Mouse (Mus musculus) cerebellum, postnatal 36 days (tissue): ENCODE results near the gene Lrriq4.

Source experiments
- DNase-seq, 2 experiments: peaks; one replicate each; pipeline ENCODE4 v3.0.0; 2021 to 2022; ENCODE audit warnings: mixed read lengths in 2 of 2

The Lrriq4 gene

DNA sequence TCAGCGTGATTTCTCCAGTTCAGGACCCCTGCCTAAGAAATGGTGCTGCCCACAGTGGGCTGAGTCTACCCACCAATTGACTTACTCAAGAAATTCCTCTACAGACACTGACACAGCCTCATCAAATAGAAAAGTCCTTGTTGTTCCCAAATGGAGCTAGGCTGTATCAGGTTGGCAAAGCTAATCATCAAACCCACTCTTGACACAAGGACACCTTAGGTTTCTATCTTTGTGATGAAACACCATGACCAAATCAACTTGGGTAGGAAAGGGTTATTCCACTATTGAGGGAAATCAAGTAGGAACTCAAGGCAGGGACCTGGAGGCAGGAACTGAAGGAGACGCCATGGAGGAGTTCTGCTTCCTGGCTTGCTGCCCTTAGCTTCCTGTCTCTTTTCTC lies at the start of gene Lrriq4:
Lrriq4 (plus strand) TSS at position 301 of the 400 bp plus-strand sequence.
- DNase-seq, result no peak

DNA sequence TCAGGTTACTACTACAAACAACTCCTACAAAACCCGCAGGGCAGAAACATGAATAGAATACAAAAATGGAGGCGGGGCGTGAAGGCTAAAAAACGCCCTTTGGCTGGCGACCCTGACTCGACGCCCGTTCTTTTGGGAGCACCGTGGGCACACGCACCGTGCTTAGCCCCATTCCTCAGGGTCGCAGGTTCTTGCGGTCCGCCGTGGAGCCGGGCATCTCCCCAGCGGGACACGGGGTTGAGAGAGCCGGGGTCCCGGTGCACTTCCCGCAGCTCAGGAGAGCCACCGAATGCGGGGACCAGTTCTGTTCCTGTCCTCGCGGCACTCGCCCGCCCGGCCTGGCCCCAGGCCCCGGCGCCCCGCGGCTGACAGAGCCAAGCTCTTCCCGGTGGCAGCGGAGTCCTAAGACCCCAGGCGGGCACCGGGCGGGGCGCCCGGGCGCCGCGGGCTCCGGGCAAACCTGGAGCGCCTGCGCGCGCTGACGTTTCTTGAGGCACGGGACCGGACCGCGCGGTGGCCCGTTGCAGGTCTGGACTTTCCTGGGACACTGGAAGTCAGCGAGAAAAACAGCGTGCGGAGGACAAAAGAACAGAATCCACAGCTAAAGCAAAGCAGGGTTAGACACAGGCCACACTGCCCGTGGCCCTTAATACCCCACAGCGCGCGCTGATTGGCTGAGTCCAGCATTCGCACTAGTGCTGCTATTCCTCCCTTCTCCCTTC lies 49.0 kb upstream of the Lrriq4 start:
- peak; percentile 57 to 61 for DNase-seq

DNA sequence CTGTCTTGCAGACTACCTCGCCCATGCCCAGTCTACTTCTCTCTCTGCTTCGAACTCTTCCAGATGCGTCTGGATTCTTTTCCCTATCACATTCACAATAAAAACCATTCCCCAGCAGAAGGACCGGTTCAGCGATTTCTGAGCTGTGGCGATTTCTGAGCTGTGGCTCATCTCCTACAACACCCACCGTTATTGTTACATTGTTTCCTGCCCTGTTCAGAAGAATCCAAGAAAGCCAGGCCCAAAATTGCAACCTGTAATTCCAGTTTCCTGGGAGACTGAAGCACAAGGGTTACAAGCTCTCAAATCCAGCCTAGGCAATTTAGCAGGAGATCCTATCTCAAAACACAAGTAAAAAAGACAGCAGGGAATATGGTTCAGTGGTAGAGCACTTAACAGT lies 47.0 kb upstream of the Lrriq4 start:
- DNase-seq, result no peak

DNA sequence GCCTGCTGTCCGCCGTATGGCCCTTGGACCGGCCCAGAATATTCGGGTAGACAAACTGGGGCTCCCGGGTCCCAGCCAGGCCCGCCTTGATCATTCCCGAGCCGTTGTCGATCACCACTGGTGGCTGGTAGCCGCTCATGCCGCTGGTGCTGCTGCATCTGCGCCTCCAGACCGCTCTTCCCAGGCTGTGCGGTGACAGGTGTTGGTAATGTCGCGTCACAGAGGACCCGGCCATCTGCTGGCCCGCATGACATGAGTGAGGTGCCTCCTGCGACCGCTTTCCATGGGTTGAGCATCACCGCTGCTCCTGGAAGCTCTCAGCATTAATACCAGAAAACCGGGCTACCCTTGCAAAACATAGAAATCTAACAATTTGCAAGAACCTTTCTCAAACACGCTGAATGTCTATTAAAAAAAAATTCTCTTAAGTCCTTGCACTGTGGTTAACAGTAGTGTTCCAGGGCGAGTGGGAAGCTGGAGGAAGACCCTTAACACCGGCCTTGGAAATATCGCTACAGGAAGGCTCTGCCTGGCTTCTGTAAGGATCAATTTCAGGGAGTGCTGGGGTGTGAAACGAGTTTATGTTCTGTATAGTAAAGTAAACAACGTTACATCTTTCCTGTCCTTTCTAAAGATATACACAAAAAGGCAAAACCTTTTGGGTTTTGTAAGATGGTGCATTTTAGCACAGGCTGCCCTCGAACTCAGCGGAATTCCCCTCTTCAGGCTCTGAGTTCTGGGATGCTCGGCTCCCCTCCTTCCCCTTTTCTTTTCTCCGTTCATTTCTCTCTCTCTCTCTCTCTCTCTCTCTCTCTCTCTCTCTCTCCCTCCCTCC lies 44.4 kb upstream of the Lrriq4 start, which contains the start of gene Actrt3:
Actrt3 (minus strand) TSS at position 229 of the 835 bp plus-strand sequence.
- DNase-seq, result peak; percentile 71 to 76

DNA sequence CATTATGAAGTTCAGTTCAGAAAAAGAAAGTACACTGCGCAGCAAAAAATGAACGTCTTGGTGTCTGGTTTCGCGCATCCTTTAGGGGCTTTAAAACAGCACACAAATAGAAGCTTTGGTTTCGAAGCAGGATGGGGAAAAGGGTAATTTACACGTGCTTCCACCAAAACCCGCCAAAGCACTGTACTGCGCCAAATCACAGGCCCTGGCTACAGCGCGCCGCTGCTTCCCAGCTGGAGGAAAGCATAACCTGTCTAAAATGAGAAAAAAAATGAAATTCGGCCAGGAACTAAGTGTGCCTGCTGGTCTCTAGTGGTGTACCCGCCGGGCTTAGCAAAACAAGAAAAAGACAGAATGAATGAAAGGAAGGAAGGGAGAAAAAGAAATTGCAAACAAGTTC lies 43.6 kb upstream of the Lrriq4 start:
- peak; percentile 42 to 60 for DNase-seq

DNA sequence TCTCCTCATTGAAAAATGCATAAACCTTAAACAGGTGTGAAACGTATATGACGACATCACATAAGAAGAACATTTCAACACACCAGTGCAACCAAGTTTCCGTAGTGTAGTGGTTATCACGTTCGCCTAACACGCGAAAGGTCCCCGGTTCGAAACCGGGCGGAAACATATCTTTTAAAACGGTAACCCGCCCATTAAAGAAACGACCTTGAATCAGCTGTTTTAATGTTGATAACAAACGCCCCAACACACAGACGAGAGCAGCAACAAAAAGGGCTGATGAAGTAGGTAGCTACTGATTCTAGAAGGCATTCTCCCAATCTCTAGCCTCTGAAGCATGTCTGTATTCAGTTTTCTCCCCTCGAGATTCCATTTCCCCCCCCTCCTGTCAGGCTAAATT lies 43.1 kb upstream of the Lrriq4 start:
- peak; percentile 87 to 97 for DNase-seq

DNA sequence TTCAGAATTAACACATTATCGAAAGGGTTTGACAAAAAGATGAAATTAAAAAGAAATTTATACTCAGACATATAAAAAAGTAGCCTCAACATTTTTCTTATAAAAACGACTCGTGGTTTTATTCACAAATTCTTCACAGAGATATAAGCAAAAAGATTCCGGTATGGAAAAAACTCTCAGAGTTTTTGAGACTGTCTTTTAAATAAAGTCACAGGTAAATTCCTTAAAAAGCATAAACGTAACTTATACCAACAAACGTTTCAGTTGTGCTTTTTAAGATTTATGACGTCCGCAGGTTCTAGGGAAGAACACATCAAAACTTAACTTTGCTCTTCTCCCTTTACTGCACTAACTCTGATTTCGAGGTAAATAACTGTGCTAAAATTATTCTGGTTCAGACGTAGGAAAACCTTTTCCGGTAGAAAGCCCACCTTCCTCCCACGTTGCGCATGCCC lies 42.7 kb upstream of the Lrriq4 start:
- no peak for DNase-seq

DNA sequence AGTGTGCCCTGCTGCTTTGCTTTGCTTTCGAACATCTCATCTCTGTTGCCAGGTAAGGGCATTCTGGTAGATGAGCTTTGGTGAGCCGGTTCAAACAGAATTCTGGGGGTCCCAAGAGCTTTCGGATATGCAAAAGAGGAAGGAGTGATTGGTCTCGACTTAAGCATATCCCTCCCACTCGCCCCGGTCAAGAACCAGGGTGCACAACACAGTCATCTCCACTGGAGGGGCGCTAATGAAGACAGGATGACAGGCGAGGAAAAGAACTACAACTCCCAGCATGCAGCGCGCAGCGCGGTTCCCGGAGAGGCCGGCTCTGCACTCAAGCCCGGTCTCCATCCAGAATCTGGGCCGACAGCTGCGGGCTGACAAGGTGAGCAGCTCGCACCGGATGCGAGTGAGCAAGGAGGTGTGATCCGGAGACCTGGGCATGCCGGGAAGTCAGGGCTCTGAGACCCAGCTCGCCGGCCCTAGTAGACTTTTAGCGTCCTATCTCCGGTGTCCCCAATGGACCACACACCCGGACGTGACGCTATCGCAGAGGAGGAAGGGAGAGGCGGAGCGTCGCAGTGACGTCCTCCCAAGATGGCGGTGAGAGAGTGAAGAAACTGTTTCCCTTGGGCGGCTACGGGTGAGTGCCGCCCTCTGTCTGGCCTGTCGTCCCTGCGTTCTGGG lies 42.1 kb upstream of the Lrriq4 start, which contains the start of gene Mynn:
Mynn (plus strand) TSS at position 1 of the 675 bp plus-strand sequence.
- peak; percentile 96 to 99 for DNase-seq

DNA sequence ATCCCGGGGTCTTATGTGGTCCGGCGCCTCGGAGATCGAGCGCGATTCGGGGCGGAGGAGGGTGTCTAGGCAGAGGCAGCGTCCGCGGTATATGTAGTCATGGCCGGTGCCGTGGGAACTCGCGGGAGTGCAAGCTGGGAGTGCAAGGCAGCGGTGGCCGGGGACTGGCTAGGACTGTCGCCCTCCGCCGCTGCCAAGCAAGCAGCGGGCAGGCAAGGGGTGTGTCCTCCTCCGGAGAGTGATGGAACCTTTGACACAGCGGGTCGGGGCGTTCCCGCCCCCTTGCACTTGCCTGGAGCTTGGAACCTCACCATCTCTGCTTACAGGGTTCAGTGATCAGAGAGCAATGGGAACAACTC lies 41.6 kb upstream of the Lrriq4 start:
- DNase-seq, result no peak

DNA sequence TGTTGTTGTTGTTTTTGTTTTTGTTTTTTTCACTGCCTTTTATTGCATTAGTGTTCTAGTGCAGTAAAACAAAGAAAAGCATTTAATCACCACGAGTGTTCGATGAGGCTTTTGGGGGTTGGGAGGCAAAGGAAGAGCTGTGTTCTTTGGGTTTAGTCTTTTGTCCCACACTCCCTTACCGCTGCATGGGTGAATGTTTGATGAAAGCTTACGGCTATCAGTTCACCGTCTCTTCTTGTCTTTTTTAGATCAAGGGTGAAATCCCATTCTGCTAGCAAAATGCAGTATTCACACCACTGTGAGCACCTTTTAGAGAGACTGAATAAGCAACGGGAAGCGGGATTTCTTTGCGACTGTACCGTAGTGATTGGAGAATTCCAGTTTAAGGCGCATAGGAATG lies 41.1 kb upstream of the Lrriq4 start:
- no peak for DNase-seq

DNA sequence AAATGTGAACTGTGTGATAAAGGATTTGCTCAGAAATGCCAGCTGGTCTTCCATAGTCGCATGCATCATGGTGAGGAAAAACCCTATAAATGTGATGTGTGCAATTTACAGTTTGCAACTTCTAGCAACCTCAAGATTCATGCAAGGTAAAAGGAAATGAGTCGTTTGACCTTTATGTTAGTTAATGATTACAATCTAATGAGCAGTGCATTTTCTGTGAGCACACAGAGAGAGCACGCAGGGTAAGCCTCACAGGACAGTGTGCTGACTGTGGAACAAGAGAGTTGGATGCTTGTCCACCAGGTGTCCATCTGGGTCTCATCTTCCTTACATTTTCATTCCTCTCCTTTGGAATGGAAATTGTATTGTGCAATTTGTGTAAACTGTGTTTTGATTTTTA lies 35.3 kb upstream of the Lrriq4 start:
- no peak for DNase-seq

DNA sequence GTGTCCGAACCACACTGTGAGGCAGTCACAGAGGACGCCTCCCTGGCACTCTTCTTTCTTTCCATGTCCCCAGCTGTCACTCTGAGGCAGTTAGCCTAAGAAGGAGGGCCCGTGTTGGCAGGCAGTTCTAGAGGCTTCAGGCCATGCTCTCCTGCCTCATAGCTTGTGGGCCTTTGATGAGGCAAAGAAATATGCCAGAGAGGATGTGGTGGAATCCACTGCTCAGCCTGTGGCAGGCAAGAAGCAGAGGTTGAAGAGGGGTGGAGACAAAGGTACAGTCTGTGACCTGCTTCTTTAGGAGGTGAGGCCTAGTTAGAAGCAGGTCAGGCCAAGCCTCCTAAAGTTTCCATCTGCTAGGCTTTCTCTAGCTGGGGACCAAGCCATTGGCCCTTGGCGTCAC lies 33.4 kb upstream of the Lrriq4 start:
- DNase-seq, result no peak

DNA sequence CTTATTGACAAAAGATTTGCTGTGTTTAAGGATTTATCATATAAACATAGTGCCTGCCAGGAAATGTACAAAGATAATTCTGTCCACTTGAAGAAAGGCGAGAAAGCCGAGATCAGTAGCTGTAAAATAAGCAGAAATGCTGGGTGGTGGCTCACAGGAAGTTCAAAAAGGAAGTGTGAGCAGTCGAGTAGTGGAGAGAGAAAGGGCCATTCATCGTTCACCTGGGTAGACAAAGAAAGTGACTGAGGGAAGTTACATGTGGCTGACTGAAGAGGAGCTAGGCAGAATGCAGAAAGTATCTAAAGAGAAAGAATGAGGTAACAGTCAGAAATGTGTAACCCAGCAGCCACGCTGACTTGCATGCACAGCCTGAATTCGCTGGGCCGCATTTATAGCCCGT lies 24.2 kb upstream of the Lrriq4 start:
- no peak for DNase-seq

DNA sequence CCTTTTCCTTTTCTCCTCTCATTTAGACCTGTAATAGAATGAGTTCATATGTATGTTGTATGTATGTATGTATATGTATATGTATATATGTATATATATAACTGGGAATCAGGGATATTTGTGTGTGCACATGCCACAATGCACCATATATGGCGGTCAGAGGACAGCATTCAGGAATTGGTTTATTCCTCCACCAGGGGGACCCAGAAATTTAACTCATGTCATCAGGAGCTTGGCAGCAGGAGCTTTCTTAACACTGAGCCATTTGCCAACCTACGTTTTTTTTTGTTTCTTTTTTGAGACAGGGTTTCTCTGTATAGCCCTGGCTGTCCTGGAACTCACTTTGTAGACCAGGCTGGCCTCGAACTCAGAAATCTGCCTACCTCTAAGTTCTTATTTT lies 10.6 kb upstream of the Lrriq4 start:
- no peak for DNase-seq

DNA sequence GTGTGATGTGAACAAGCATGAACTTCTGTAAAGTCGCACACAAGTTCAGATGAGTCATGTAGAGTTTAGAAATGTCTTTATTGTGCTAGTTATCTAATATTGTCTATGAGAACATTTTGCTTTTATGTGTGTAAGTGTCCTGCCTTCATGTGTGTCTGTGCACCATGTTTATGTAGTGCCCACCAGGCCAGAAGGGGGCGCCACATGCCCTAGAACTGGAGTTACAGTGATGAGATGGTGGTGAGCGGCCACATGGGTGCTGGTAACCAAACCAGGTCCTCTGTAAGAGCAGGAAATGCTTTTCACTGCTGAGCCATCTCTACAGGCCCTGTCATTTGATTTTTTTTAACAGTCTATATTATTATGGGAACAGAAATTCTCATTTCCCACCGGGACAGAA lies 8.7 kb upstream of the Lrriq4 start:
- DNase-seq, result no peak

DNA sequence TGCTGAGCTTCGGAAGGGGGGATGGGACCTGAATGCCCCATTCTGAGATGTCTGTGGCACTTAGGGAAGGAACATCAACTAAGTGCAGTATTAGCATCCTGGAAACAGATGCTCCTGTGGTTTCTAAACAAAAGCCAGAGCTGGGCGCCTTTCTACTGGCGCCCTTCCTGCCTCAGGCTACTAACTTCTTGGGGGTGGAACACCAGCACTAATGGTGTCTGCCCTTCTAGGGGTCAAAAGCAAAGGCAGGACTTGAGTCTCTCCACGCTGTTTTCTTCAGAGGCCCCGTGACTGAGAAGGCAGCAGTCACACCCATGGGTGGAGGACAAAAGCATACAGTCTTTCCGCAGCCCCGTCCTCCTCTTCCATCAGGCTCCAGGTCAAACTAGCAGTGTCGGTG lies 2.5 kb downstream of the Lrriq4 start:
- DNase-seq, result no peak

DNA sequence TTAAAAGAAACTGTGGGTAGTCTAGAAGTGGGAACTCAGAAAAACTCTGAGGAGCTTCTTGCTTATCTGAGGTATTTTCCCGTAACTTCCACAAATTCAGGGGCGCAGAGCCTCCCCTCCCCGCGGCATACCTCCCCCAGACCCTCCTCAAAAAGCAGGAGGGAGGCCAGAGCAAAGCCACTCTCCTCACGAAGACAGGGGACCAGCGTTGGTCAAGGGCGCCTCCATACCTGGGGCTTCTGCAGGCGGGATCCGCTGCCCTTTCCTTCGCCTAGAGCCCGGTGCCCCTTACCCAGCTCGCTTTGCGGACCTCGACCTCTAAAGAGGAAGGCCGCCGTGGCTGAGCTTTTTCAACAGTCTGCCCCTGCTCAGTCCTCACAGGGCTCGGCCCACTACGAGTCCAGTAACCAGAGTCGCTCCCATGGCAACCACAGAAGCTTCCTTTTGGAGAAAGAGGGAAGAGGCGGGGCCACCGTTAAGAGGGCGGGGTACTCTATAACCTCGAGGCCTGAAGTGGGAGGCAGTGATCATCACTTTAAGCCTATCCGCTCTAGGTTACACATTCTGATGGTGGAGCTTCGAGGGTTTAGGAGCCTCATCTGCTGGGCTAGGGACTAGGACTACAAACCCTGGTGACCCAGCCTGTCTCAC lies 3.3 kb downstream of the Lrriq4 start, which contains the start of gene Lrrc34:
Lrrc34 (minus strand) TSS at position 430 of the 651 bp plus-strand sequence.
- no peak for DNase-seq

DNA sequence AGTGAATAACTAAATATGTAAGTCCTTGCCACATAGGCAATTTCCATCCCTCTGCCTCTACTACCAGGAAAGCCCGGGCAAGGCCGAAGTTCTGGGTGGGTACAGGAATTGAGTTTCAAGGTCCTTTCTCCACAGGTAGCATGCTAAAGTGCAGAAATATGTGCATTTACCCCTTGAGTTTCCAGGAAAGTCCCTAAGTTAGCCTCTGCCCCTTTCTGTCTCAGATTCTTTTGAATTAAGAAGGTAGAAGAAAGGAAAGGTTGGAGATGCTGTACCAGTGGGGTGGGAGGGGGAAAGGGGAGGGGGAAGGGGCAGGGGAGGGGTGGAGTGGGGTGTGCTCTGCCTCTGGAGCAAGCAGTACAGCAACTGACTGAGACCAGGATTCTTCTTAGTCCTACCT lies 4.2 kb downstream of the Lrriq4 start:
- DNase-seq, result no peak

DNA sequence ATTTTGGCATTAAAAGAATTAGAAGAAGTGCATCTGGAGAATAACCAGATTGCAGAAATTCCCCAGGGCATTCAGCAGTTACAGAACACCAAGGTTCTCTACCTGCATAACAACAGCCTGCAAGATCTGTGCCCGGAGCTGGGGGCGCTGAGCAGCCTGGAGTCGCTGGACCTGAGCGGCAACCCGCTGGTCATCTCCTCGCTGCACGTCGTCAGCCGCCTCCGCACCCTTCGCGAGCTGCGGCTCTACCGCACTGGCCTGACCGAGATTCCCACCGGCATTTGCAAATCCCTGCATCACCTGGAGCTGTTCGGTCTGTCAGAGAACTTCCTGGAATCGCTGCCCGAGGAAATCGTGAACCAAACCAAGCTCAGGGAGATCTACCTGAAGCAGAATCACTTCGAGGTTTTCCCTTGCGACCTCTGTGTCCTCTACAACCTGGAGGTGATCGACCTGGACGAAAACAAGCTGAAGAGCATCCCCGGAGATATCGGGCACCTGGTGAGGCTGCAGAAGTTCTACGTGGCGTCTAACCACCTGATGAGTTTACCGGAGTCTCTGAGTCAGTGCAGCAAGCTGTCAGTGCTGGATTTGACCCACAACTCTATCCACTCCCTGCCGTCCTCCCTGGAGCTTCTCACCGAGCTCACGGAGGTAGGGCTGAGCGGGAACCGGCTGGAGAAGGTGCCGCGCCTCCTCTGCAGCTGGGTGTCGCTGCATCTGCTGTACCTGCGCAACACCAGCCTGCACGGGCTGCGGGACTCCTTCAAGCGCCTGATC lies 5.9 kb downstream of the Lrriq4 start:
- peak; percentile 6 to 9 for DNase-seq

DNA sequence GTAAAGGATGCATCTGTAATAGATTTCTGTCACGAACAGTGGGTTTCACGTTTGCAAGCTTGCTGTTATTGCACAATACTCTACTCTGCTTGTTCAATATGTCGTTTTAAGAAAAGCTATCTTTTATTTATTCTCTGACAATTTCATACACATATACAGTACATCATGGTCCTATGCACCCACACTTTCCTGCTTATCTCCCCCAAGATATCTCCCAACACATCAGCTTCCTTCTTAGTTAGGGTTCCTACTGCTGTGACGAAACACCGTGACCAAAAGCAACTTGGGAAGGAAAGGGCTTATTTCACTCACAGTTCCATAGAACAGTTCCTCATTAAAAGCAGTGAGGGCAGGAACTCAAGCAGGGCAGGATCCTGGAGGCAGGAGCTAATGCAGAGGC lies 11.6 kb downstream of the Lrriq4 start:
- no peak for DNase-seq

DNA sequence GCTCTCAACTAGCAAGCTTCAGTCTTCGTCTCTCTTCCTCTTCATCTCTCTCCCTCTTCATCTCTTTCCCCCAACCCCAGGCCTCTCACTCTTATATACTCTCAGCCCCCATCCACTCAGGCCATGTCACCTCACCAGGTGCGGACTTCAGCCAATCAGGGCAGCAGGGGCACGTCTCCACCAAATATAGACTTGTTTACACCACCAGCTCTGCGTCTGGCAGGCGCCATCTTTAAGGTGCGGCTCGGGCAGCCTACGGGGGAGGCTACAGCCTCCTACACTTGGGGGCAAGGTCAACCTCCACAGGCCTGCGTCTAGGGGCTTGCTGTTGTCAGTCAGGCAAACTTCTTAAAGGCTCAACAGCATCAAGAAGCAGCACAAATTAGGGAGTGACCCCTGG lies 14.2 kb downstream of the Lrriq4 start:
- no peak for DNase-seq

DNA sequence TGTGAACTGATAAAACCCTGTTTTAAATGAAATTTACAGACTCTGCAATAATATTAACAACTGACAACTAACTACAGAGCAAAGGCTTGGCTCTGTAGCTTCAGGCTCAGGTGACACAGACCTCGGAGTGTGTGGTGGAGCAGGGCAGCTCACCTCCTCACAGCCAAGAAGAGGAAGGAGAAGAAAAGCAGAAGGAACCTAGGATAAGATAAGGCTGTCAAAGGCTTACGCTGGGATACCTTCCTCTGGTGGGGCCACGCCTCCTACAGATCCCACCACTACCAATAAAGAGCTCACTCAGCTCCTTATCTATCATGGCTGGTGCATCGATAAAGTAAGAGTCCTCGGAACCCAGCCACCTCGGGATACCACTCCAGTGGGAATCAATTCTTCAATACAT lies 38.9 kb downstream of the Lrriq4 start:
- no peak for DNase-seq
